In the genomic region with DNA sequence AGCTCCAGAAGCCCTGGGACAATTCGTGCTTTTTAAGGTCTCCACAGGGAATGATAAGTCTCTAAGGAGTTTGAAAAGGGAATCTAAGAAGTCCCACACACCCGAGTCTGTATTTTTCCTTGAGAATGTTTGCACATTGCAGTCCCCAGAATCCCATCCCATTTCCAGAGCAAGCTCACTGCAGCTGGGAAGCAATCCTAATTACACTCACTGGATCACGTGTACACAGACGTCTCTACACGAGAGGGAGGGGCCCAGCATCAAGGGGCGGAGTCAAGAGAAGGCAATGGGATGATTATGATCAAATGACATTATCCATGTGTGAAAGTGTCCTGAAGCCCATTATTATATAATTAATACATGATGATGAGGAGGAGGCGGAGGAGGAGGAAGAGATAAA, we compare ENCODE assay signal across 7 mouse cellular contexts.
DNase-seq lines count a peak whose midpoint lies in the region; ATAC-seq and TF ChIP-seq lines count a peak whose summit lies in the region.

No protein-coding gene starts in this region.

- H3K4me2 ChIP-seq in embryonic facial prominence, embryonic 14.5 days (ENCODE audit: low read depth, low read length), result peak overlapping the region; percentile 98
- H3K4me2 ChIP-seq in midbrain, postnatal 0 days (ENCODE audit: low read depth, low read length, poor library complexity, severe bottlenecking), result peak overlapping the region; percentile 99; the same call in 1 of the 2 replicates

- H3K27me3 ChIP-seq in embryonic facial prominence, embryonic 14.5 days (replicated peaks; ENCODE audit: control insufficient read depth, insufficient read depth, low read length), result peaks cover 25% of the 10 kb centered on the region
- H3K27me3 ChIP-seq in midbrain, postnatal 0 days (ENCODE audit: insufficient read depth, low read length), result no peaks in the 10 kb centered on the region

- DNase-seq in layer of hippocampus, adult 2 months (ENCODE audit: low spot score in 2 of 2), result peak in 1 of 2 experiments; percentile 37
- DNase-seq in layer of hippocampus, postnatal 36 days, result no peak
- DNase-seq in embryonic facial prominence, embryonic 14.5 days (ENCODE audit: low spot score), result peak; percentile 44
- peak; percentile 25 for DNase-seq in heart, postnatal 4 days
- DNase-seq in midbrain, postnatal 0 days (ENCODE audit: low spot score), result peak; percentile 60
- DNase-seq in yolk sac, embryonic 10.5 days (ENCODE audit: low spot score), result no peak
- DNase-seq in urinary bladder, postnatal 4 days (ENCODE audit: low spot score in 2 of 2), result no peak

- ATAC-seq in embryonic facial prominence, embryonic 14.5 days (ENCODE audit: low read depth), result 0 out of 2 replicates have a peak, but pooled peaks have one; percentile 31
- no peak for ATAC-seq in midbrain, postnatal 0 days (ENCODE audit: low FRiP score)

- no peaks in the 10 kb centered on the region for H3K36me3 ChIP-seq in embryonic facial prominence, embryonic 14.5 days (ENCODE audit: control insufficient read depth, insufficient read depth, low read length)
- no peaks in the 10 kb centered on the region for H3K36me3 ChIP-seq in midbrain, postnatal 0 days (ENCODE audit: insufficient read depth, low read length)

- H3K27ac ChIP-seq in layer of hippocampus, adult 2 months, result peak overlapping the region; percentile 81
- H3K27ac ChIP-seq in embryonic facial prominence, embryonic 14.5 days (replicated peaks; ENCODE audit: low read depth, low read length), result no peak overlapping the region
- H3K27ac ChIP-seq in midbrain, postnatal 0 days (ENCODE audit: low read depth, low read length), result no peak overlapping the region

- TF ChIP-seq CTCF in layer of hippocampus, adult 2 months (conservative IDR thresholded peaks at IDR 0.05), result no peak
- TF ChIP-seq CTCF in midbrain, postnatal 0 days (IDR thresholded peaks at IDR 0.05), result no peak

- H3K4me3 ChIP-seq in layer of hippocampus, adult 2 months, result peak overlapping the region; percentile 35; the same call in 1 of the 2 replicates
- H3K4me3 ChIP-seq in embryonic facial prominence, embryonic 14.5 days (ENCODE audit: low read depth, low read length), result no peak overlapping the region
- no peak overlapping the region for H3K4me3 ChIP-seq in midbrain, postnatal 0 days (ENCODE audit: low read depth, low read length)

- H3K9me3 ChIP-seq in embryonic facial prominence, embryonic 14.5 days (ENCODE audit: control insufficient read depth, low read length), result no peaks in the 10 kb centered on the region
- H3K9me3 ChIP-seq in midbrain, postnatal 0 days (ENCODE audit: low read length), result no peaks in the 10 kb centered on the region

- WGBS in embryonic facial prominence, embryonic 14.5 days, result 30% methylated on average over 7 of the region's 7 CpGs
- WGBS in midbrain, postnatal 0 days, result 27% methylated on average over 7 of the region's 7 CpGs

- peaks cover 16% of the 10 kb centered on the region for H3K4me1 ChIP-seq in embryonic facial prominence, embryonic 14.5 days (ENCODE audit: control insufficient read depth, insufficient read depth, low read length)
- H3K4me1 ChIP-seq in midbrain, postnatal 0 days (ENCODE audit: insufficient read depth, low read length), result peaks cover 5% of the 10 kb centered on the region; the same call in 1 of the 2 replicates

- no peak overlapping the region for H3K9ac ChIP-seq in embryonic facial prominence, embryonic 14.5 days (ENCODE audit: low read depth, low read length)
- H3K9ac ChIP-seq in midbrain, postnatal 0 days (replicated peaks; ENCODE audit: low read length, poor library complexity, severe bottlenecking), result no peak overlapping the region

Comparison
In these comparisons a context has a peak if more than half of its experiments do, and no peak if none do; other contexts are left out.
1. DNase-seq: peak in embryonic facial prominence, embryonic 14.5 days (single experiment), heart, postnatal 4 days (single experiment) and midbrain, postnatal 0 days (single experiment); none in layer of hippocampus, postnatal 36 days (0 of 2), yolk sac, embryonic 10.5 days (single experiment) and urinary bladder, postnatal 4 days (0 of 2).